Comparison of ENCODE assay signal across 8 mouse cellular contexts in genomic region chr7:25281734-25282601, GRCm38 (mm10). TPM values are rescaled to one million over a fixed set of nuclear protein-coding genes. Genes with fewer than 3 reads are reported as not detected.
DNase-seq lines count a peak whose midpoint lies in the region; ATAC-seq and TF ChIP-seq lines count a peak whose summit lies in the region.

No protein-coding gene starts in this region.

- DNase-seq in c-Kit-positive CD71-positive TER-119-negative erythroid progenitor cells, embryonic 14.5 days (ENCODE audit: low read depth), result peak; percentile 94
- DNase-seq in forebrain, embryonic 11.5 days (ENCODE audit: low spot score), result peak; percentile 99
- peak; percentile 99 for DNase-seq in kidney, postnatal 36 days
- peak; percentile 97 for DNase-seq in neural tube, embryonic 11.5 days (ENCODE audit: low spot score)

- TF ChIP-seq CTCF in E14TG2a.4 (conservative IDR thresholded peaks at IDR 0.05; ENCODE audit: low read length), result no peak

- peak overlapping the region; percentile 98 for H3K27ac ChIP-seq in forebrain, embryonic 11.5 days (ENCODE audit: low read depth, low read length)
- peak overlapping the region; percentile 100 for H3K27ac ChIP-seq in heart, embryonic 16.5 days (ENCODE audit: low read length)
- peak overlapping the region; percentile 96 for H3K27ac ChIP-seq in liver, embryonic 15.5 days (replicated peaks)
- H3K27ac ChIP-seq in neural tube, embryonic 11.5 days (ENCODE audit: low read depth, low read length), result peak overlapping the region; percentile 97
- H3K27ac ChIP-seq in stomach, embryonic 16.5 days (ENCODE audit: low read length), result peak overlapping the region; percentile 100

- WGBS in forebrain, embryonic 11.5 days, result 2% methylated on average over 80 of the region's 108 CpGs
- WGBS in heart, embryonic 16.5 days, result under 1% methylated on average over 60 of the region's 108 CpGs
- WGBS in liver, embryonic 15.5 days (ENCODE audit: insufficient replicate concordance), result 1% methylated on average over 101 of the region's 108 CpGs
- 1% methylated on average over 43 of the region's 108 CpGs for WGBS in neural tube, embryonic 11.5 days
- under 1% methylated on average over 95 of the region's 108 CpGs for WGBS in stomach, embryonic 16.5 days

- ATAC-seq in forebrain, embryonic 11.5 days (replicated peaks; ENCODE audit: low FRiP score), result peak; percentile 79
- peak; percentile 77 for ATAC-seq in heart, embryonic 16.5 days (replicated peaks; ENCODE audit: extremely low read depth, insufficient read depth, low FRiP score)
- peak; percentile 82 for ATAC-seq in liver, embryonic 15.5 days (ENCODE audit: insufficient read depth)
- ATAC-seq in neural tube, embryonic 11.5 days (ENCODE audit: insufficient read depth, low FRiP score, low TSS enrichment), result peak; percentile 73
- peak; percentile 78 for ATAC-seq in stomach, embryonic 16.5 days (ENCODE audit: insufficient read depth, low FRiP score)

- H3K4me1 ChIP-seq in E14TG2a.4 (replicated peaks; ENCODE audit: low read depth, low read length), result peaks cover 73% of the 10 kb centered on the region
- H3K4me1 ChIP-seq in forebrain, embryonic 11.5 days (replicated peaks; ENCODE audit: control insufficient read depth, insufficient read depth, low read length), result peaks cover 41% of the 10 kb centered on the region
- peaks cover 50% of the 10 kb centered on the region for H3K4me1 ChIP-seq in heart, embryonic 16.5 days (ENCODE audit: control insufficient read depth, insufficient read depth, low read length)
- peaks cover 74% of the 10 kb centered on the region for H3K4me1 ChIP-seq in liver, embryonic 15.5 days (replicated peaks)
- H3K4me1 ChIP-seq in neural tube, embryonic 11.5 days (ENCODE audit: control insufficient read depth, insufficient read depth, low read length), result peaks cover 45% of the 10 kb centered on the region
- H3K4me1 ChIP-seq in stomach, embryonic 16.5 days (ENCODE audit: control insufficient read depth, insufficient read depth, low read length), result peaks cover 53% of the 10 kb centered on the region

- peak overlapping the region; percentile 91 for H3K4me3 ChIP-seq in E14TG2a.4 (replicated peaks; ENCODE audit: low read length)
- peak overlapping the region; percentile 77 for H3K4me3 ChIP-seq in forebrain, embryonic 11.5 days (ENCODE audit: low read depth, low read length)
- H3K4me3 ChIP-seq in heart, embryonic 16.5 days (ENCODE audit: low read length), result peak overlapping the region; percentile 91
- peak overlapping the region; percentile 82 for H3K4me3 ChIP-seq in liver, embryonic 15.5 days (replicated peaks)
- H3K4me3 ChIP-seq in neural tube, embryonic 11.5 days (ENCODE audit: low read depth, low read length), result peak overlapping the region; percentile 82
- H3K4me3 ChIP-seq in stomach, embryonic 16.5 days (replicated peaks; ENCODE audit: low read length), result peak overlapping the region; percentile 65

- no peaks in the 10 kb centered on the region for H3K27me3 ChIP-seq in E14TG2a.4 (ENCODE audit: insufficient read depth, low read length)
- H3K27me3 ChIP-seq in forebrain, embryonic 11.5 days (ENCODE audit: control insufficient read depth, insufficient read depth, low read length), result no peaks in the 10 kb centered on the region
- H3K27me3 ChIP-seq in heart, embryonic 16.5 days (ENCODE audit: control insufficient read depth, insufficient read depth, low read length), result no peaks in the 10 kb centered on the region
- no peaks in the 10 kb centered on the region for H3K27me3 ChIP-seq in liver, embryonic 15.5 days
- H3K27me3 ChIP-seq in neural tube, embryonic 11.5 days (ENCODE audit: control insufficient read depth, insufficient read depth, low read length), result no peaks in the 10 kb centered on the region
- H3K27me3 ChIP-seq in stomach, embryonic 16.5 days (ENCODE audit: control insufficient read depth, insufficient read depth, low read length), result no peaks in the 10 kb centered on the region

- no peaks in the 10 kb centered on the region for H3K9me3 ChIP-seq in E14TG2a.4 (ENCODE audit: low read length)
- H3K9me3 ChIP-seq in forebrain, embryonic 11.5 days (ENCODE audit: control insufficient read depth, low read length), result no peaks in the 10 kb centered on the region
- H3K9me3 ChIP-seq in heart, embryonic 16.5 days (replicated peaks; ENCODE audit: control insufficient read depth, low read length), result no peaks in the 10 kb centered on the region
- no peaks in the 10 kb centered on the region for H3K9me3 ChIP-seq in liver, embryonic 15.5 days (replicated peaks)
- no peaks in the 10 kb centered on the region for H3K9me3 ChIP-seq in neural tube, embryonic 11.5 days (ENCODE audit: control insufficient read depth, low read length)
- no peaks in the 10 kb centered on the region for H3K9me3 ChIP-seq in stomach, embryonic 16.5 days (replicated peaks; ENCODE audit: control insufficient read depth, low read length)

- peaks cover 32% of the 10 kb centered on the region for H3K36me3 ChIP-seq in E14TG2a.4 (ENCODE audit: insufficient read depth, low read length)
- H3K36me3 ChIP-seq in forebrain, embryonic 11.5 days (ENCODE audit: control insufficient read depth, insufficient read depth, low read length), result peaks cover 15% of the 10 kb centered on the region
- H3K36me3 ChIP-seq in heart, embryonic 16.5 days (ENCODE audit: control insufficient read depth, insufficient read depth), result peaks cover 22% of the 10 kb centered on the region
- H3K36me3 ChIP-seq in liver, embryonic 15.5 days (replicated peaks), result peaks cover 25% of the 10 kb centered on the region
- peaks cover 5% of the 10 kb centered on the region for H3K36me3 ChIP-seq in neural tube, embryonic 11.5 days (ENCODE audit: control insufficient read depth, insufficient read depth, low read length)
- peaks cover 10% of the 10 kb centered on the region for H3K36me3 ChIP-seq in stomach, embryonic 16.5 days (ENCODE audit: control insufficient read depth, insufficient read depth, low read length)

- peak overlapping the region; percentile 86 for H3K9ac ChIP-seq in forebrain, embryonic 11.5 days (ENCODE audit: low read length)
- H3K9ac ChIP-seq in heart, embryonic 16.5 days (ENCODE audit: low read length), result peak overlapping the region; percentile 92
- peak overlapping the region; percentile 80 for H3K9ac ChIP-seq in liver, embryonic 15.5 days
- H3K9ac ChIP-seq in neural tube, embryonic 11.5 days (ENCODE audit: low read length), result peak overlapping the region; percentile 70
- peak overlapping the region; percentile 89 for H3K9ac ChIP-seq in stomach, embryonic 16.5 days (ENCODE audit: low read length)

- H3K4me2 ChIP-seq in forebrain, embryonic 11.5 days (ENCODE audit: low read depth, low read length, severe bottlenecking), result peak overlapping the region; percentile 93
- peak overlapping the region; percentile 95 for H3K4me2 ChIP-seq in heart, embryonic 16.5 days (ENCODE audit: low read depth, low read length)
- H3K4me2 ChIP-seq in liver, embryonic 15.5 days, result peak overlapping the region; percentile 98
- peak overlapping the region; percentile 76 for H3K4me2 ChIP-seq in neural tube, embryonic 11.5 days (ENCODE audit: low read depth)
- H3K4me2 ChIP-seq in stomach, embryonic 16.5 days (ENCODE audit: low read depth, low read length), result peak overlapping the region; percentile 83

RNA-seq across cellular contexts. Expression of gene Cic, which starts 14.5 kb away (rescaled TPM):
- 40.3 and 44.2 TPM in 2 replicates for polyA plus RNA-seq in forebrain, embryonic 11.5 days (2014; fragmentation: Nextera tagmentation; extraction: Ambion mirVana)
- 22.7 and 24.7 TPM in 2 replicates for polyA plus RNA-seq in heart, embryonic 16.5 days (2015; fragmentation: Nextera tagmentation; extraction: Ambion mirVana)
- polyA plus RNA-seq in liver, embryonic 15.5 days (2015; fragmentation: Nextera tagmentation; extraction: Ambion mirVana), result 8.9 and 10.2 TPM in 2 replicates
- polyA plus RNA-seq in neural tube, embryonic 11.5 days (2014; fragmentation: Nextera tagmentation; extraction: Ambion mirVana), result 30.4 and 38.2 TPM in 2 replicates
- 26.7 and 27.4 TPM in 2 replicates for polyA plus RNA-seq in stomach, embryonic 16.5 days (2015; fragmentation: Nextera tagmentation; extraction: Ambion mirVana)

RNA-seq across cellular contexts. Expression of gene Pafah1b3, which starts 15.8 kb away (rescaled TPM):
- 298 and 321 TPM in 2 replicates for polyA plus RNA-seq in forebrain, embryonic 11.5 days (2014; fragmentation: Nextera tagmentation; extraction: Ambion mirVana)
- polyA plus RNA-seq in heart, embryonic 16.5 days (2015; fragmentation: Nextera tagmentation; extraction: Ambion mirVana), result 111 and 121 TPM in 2 replicates
- polyA plus RNA-seq in liver, embryonic 15.5 days (2015; fragmentation: Nextera tagmentation; extraction: Ambion mirVana), result 25.7 and 26.1 TPM in 2 replicates
- 321 and 324 TPM in 2 replicates for polyA plus RNA-seq in neural tube, embryonic 11.5 days (2014; fragmentation: Nextera tagmentation; extraction: Ambion mirVana)
- polyA plus RNA-seq in stomach, embryonic 16.5 days (2015; fragmentation: Nextera tagmentation; extraction: Ambion mirVana), result 186 and 209 TPM in 2 replicates

RNA-seq across cellular contexts. Expression of gene Prr19, which starts 19.2 kb away (rescaled TPM):
- polyA plus RNA-seq in forebrain, embryonic 11.5 days (2014; fragmentation: Nextera tagmentation; extraction: Ambion mirVana), result 1.1 and 1.7 TPM in 2 replicates
- not detected in 2 replicates for polyA plus RNA-seq in heart, embryonic 16.5 days (2015; fragmentation: Nextera tagmentation; extraction: Ambion mirVana)
- 0.07 TPM in 1 of 2 replicates, not detected in the other for polyA plus RNA-seq in liver, embryonic 15.5 days (2015; fragmentation: Nextera tagmentation; extraction: Ambion mirVana)
- polyA plus RNA-seq in neural tube, embryonic 11.5 days (2014; fragmentation: Nextera tagmentation; extraction: Ambion mirVana), result 0.32 and 1.0 TPM in 2 replicates
- polyA plus RNA-seq in stomach, embryonic 16.5 days (2015; fragmentation: Nextera tagmentation; extraction: Ambion mirVana), result 0.49 and 0.57 TPM in 2 replicates

RNA-seq across cellular contexts. Expression of gene Tmem145, which starts 23.9 kb away (rescaled TPM):
- polyA plus RNA-seq in forebrain, embryonic 11.5 days (2014; fragmentation: Nextera tagmentation; extraction: Ambion mirVana), result 6.7 and 7.7 TPM in 2 replicates
- 0.08 and 0.20 TPM in 2 replicates for polyA plus RNA-seq in heart, embryonic 16.5 days (2015; fragmentation: Nextera tagmentation; extraction: Ambion mirVana)
- 0.09 TPM in 1 of 2 replicates, not detected in the other for polyA plus RNA-seq in liver, embryonic 15.5 days (2015; fragmentation: Nextera tagmentation; extraction: Ambion mirVana)
- polyA plus RNA-seq in neural tube, embryonic 11.5 days (2014; fragmentation: Nextera tagmentation; extraction: Ambion mirVana), result 9.6 and 10.2 TPM in 2 replicates
- polyA plus RNA-seq in stomach, embryonic 16.5 days (2015; fragmentation: Nextera tagmentation; extraction: Ambion mirVana), result 0.57 and 0.66 TPM in 2 replicates

RNA-seq across cellular contexts. Expression of gene Erf, which starts 31.4 kb away (rescaled TPM):
- polyA plus RNA-seq in forebrain, embryonic 11.5 days (2014; fragmentation: Nextera tagmentation; extraction: Ambion mirVana), result 14.6 and 17.5 TPM in 2 replicates
- 8.5 and 11.2 TPM in 2 replicates for polyA plus RNA-seq in heart, embryonic 16.5 days (2015; fragmentation: Nextera tagmentation; extraction: Ambion mirVana)
- polyA plus RNA-seq in liver, embryonic 15.5 days (2015; fragmentation: Nextera tagmentation; extraction: Ambion mirVana), result 4.6 and 4.8 TPM in 2 replicates
- 16.2 and 16.7 TPM in 2 replicates for polyA plus RNA-seq in neural tube, embryonic 11.5 days (2014; fragmentation: Nextera tagmentation; extraction: Ambion mirVana)
- 6.9 and 11.0 TPM in 2 replicates for polyA plus RNA-seq in stomach, embryonic 16.5 days (2015; fragmentation: Nextera tagmentation; extraction: Ambion mirVana)

Comparison
In these comparisons a context has a peak if more than half of its experiments do, and no peak if none do; other contexts are left out.
1. Peak in every context shown above with its lines: DNase-seq, ATAC-seq, H3K4me3 ChIP-seq and H3K27ac ChIP-seq.